Mouse (Mus musculus) lung, adult 18-20 months (tissue): ENCODE measurements at regions not wholly inside any gene's neighbourhood (a gene's known extent, or its start where the extent isn't known, plus 50 kb on each side); places are given as distances from the start of the nearest gene placed in this dataset.

ENCODE experiments used
- DNase-seq, 2 experiments: peaks; one replicate each; pipeline ENCODE4 v3.0.0; 2022; ENCODE audit warnings: mixed read lengths in 2 of 2

- DNase-seq, result no peak
Measured at GRCm38 (mm10) chr7:73302501-73302900, 72.8 kb upstream of the Rgma start.

DNA sequence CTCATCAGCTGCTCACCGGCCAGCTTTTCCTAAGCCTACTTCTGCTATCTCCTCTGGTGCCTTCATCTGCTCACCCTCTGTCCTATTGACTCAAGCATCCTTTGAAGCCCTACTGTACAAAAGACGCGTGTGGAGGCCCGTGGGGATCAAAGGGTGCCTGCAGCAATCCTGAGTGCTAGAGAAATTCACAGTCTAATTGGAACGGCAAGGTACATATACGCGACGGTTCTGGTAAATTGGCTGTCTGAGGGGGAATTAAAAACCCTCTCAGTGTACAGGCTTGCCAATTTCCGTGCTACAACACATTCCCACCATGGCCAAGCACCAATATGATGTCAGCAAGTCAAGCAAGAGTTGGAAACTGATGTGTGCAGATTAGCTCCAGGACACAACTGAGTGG is 71.5 kb upstream of the Rgma start:
- no peak for DNase-seq

DNA sequence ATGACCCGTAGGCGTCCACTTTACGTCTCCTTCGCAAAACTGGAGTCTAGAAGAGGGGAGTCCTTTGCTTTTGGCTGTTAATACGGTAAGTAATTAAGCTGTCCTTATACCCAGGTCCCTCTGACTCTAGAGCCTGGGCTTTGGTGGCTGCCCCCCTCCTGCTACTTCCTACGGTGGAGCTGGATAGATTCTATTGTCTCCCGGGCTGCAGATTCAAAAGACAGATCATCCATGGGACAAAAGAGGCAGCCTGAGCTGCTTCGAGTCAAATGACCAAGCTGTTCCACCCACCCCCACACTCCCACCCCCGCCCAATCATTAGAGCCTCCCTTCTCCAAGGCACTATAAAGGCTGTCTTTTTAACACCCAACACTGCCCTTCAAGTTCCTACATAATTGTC is 70.5 kb upstream of the Rgma start:
- no peak for DNase-seq

DNA sequence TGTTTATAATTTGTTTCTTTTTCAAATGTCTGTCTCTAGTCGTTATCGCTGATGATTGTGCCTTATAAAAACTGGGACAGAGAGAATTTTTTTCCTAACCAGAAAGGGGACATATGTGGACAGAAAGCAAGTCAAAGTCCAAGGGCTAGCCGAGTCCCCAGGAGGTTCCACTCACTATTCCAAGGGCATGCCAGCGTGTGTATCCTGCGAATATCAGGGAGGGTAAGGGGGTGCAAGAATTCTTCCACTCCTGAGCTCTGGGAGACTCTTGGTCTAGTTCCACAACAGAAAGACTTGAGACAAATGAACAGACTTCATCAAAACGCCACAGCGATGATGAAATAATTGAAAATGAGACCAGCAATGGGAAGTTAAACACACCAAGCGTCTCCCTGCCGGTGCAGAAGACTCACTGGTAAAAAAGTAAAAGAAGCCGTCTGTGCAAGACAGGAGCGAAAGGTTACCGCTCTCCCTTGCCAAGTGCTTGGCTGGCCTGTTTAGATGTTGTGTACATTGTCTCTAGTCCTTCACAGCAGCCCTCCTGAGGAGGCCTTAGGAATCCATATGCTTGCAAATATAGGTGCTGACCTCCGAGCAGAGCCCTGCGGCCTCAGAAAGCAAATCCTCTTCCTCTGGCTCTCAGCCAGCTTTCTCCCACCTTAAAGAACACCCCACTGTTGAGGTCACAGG is 69.9 kb upstream of the Rgma start:
- no peak for DNase-seq

DNA sequence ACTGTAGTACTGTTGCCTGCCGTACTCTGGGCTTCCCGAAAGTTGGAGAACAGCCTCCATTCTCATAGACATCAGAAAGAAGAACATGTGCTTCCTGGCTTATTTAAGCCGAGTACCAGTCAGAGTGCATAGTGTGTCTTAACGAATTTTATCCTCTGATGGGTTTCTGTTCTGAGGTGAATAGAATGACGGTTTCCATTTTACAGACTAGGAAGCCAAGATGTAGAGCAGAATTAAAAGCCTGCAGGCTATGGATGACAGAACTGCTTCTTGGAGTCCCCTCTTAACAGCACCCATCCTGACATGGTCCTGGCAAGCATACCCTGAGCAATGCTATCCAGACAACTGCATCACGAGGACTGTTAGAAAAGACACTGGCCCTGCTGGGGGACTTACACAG is 69.0 kb upstream of the Rgma start:
- no peak for DNase-seq

- no peak for DNase-seq
Measured at GRCm38 (mm10) chr7:73306728-73307127, 68.6 kb upstream of the Rgma start.

DNA sequence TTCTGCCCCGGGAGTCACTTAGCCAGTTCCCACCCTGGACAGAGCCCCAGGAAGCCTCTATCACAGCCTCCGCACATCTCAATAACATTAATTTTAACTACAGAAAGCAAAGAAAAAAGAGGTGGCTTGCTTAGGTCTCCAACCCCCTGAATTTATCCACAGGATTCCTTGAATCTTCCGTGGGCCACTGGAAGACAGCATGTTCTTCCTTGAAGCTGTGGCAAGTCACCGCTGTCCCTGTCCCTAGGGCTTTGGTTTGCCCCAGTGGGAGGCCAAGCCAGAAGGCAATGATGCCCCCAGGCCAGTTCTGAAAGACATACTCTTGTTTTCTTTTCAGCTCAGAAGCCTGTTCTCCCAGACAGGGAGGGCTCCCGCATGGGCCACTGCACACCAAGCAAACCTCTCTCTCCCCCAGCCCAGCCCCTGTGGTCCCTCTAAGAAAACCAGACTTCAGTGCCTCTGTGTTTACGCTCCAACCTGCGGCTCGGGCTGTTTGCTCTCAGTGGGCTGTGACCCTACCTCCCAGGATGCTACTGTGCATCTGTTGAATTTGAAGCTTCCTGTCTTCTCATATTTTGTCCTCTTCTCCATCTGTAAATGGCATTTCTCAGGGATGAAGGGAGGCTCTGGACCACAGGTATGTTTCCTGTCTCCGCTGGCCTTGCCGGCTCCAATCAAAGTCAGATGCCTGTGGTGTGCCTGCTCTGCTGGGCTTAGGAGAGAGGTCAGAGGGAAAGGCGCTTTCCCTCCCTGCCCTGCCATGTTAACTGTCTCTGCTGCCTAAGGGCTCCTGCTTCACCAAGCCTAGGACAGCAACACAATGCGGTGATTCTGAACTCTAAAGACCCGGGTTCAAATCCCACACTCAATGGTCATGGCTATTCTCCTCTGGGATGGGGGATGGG is 67.5 kb upstream of the Rgma start:
- DNase-seq, result no peak

DNA sequence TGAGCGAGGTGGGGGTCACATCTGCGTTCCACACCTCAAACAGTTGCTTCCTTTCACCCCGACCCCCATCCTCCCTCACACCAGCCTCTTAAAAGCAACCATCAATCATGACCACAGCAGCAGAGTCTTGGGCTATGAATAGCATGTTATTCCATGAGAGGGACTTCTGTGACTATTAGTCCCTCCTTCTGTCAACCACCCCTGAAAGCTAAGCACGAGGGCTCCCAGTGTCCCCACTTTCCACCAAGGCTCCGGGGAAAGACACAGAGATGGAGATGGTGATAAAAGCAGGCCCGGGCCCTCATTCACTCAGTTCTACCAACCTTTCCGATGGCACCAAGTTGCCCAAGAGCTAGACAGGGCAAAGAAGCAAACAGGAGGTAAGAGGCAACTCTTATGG is 66.3 kb upstream of the Rgma start:
- DNase-seq, result no peak

GRCm38 (mm10) chr7:73310056-73310455 is 65.3 kb upstream of the Rgma start:
- no peak for DNase-seq

DNA sequence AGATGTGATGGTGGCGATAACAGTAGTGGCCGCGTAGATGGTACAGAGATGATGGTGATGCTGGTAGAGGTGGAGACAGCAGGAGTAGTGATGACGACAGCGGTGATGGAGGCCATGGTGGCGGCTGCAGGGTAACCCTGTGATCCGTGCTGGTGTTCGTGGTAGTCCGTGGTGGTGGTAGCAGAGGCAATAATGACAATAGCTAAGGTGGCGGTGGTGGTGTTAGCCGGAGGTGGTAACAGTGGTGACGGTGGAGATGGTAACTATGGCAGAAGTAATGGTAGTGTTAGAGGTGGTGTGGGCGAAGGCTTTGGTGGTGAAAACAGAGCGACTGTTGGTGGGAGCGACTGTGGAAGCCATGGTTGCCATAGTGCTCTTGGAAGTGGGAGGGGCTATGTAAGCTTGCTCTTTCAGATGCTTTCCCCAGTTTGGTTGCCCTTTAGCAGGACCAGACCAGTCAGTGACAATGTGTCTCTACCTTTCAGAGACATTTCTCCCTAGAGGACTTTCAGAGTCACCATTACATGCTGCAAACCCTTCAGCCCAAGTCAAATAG is 64.7 kb upstream of the Rgma start:
- DNase-seq, result no peak

DNA sequence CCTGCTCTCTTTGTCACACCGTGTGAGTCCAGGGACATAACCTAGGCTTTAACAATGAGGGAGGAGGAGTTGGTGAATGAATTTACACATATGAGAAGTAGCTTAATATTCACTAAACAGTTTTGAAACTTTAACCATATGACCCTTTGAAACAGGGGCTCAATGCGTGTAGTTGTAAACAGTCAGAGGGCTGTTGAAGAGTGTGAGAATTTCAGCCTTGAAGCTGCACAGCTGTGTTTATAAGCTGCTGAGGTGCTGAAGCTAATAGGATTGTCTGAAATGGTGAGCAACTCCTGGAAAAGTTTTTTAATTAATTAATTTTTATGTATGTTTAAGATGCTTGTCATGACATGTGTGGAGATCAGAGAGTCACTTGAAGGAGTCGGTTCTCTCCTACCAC is 59.8 kb upstream of the Rgma start:
- DNase-seq, result no peak

DNA sequence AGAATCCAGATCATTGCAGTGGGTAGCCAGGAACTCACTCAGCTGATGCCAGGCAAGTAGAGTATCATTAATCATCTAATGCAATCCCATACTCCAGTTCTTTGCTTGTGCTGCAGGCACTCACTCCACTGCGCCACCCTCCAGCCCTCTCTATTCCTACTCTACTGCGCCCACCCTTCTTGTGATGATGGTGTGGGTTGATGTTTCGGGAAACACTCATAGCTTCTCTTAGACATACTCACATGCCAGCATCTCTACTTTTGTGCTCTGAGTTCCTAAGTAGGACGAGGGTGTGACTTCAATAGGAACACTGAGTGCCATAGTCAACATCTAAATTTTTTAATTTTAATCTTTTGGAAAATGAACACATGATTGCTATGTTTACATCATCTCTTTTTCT is 57.7 kb upstream of the Rgma start:
- DNase-seq, result no peak

- no peak for DNase-seq
Measured at GRCm38 (mm10) chr7:73319004-73319403, 56.3 kb upstream of the Rgma start.

DNA sequence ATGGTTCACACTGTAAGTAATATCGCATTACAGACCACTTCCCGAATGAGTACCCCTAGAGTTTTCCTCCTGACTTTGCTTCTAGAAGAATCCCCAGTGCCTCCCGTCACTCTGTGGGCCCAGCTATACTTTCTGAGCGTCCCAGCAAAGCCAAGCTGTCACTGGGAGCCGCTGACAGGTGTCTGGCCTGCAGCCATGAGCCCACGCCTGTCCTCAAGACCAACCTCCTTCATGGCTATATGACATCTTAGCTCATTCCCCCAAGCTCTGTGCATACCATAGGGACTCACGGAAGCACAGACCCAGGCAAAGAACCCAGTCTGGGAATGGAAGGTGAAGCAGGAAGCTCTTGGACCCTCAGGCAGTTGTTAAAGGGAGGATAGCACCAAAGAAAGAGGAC is 55.3 kb upstream of the Rgma start:
- no peak for DNase-seq

GRCm38 (mm10) chr7:73322466-73323151 is 52.7 kb upstream of the Rgma start:
- DNase-seq, result no peak

DNA sequence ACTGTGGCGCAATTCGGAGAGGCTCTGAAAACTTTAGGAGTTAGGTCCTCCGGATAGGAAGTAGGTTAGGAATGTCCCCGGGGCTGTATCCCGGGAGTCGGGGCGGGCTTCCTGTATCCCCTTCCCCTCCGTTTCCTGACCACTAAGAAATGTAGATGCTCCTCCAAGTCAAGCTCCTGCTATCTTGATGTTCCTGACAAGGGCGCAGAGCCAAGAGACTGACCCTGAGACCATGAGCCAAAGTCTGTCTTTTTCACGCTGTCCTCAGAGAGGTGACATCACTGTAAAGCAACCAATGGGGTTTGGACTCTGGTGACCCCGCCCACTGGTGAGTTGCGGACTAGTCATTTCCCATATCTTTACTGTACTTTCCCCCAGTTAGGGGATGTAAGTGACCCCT is 51.8 kb upstream of the Rgma start:
- no peak for DNase-seq

- DNase-seq, result no peak
Measured at GRCm38 (mm10) chr7:73325503-73325902, 49.8 kb upstream of the Rgma start.
